Mouse (Mus musculus) large intestine, adult 2 months (tissue): ENCODE measurements around the gene Dlgap1. TPM values are rescaled to one million over a fixed set of nuclear protein-coding genes. Genes with fewer than 3 reads are reported as not detected.

Experiments used
- DNase-seq: peaks from one replicate; pipeline ENCODE4 v3.0.0-alpha.2; 2012; ENCODE audit warnings: low read depth, low spot score
- WGBS: fragments of 180-500 bp; shearing (Covaris S2); methylation state at CpG from one replicate; pipeline ENCODE4 v1.1.7; 2018; 5-methylcytosine and 5-hydroxymethylcytosine counted together
- polyA plus RNA-seq: library from polyadenylated mRNA; depleted of rRNA; stranded (reverse); fragments of >200 nt; gene quantifications from 2 replicates; pipeline ENCODE4 v1.2.3, GENCODE M21; 2012

Dlgap1 gene
- polyA plus RNA-seq, 1 experiment: 0.45 TPM

GRCm38 (mm10) chr17:70169831-70170230, 201.0 kb downstream of the Dlgap1 start:
- no peak for DNase-seq
- 88% methylated on average over 2 of the region's 2 CpGs for WGBS

DNA sequence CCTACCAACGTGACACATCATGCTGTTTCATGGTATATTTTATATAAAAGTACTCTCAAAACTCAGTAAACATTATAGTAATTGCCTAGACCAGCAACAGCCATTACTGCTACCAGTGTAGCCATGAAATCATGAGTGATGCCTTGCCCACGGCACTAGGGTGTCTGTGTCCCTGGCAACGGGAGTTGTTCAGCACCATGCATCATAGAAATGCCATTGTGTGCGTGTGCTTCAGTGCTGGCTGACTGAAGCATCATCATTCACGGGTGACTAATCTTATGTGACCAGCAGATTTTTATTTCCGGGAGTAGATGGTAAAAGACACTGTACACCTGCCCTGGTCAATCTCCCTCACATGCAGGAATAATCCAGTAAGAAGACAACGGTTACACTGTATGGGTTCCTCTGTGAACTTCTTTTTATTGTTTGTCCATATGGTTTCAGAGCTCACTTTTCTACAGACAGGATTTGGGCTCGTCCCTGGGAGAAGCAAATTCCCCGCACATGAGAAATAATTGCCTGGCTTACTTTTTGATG, 203.7 kb downstream of the Dlgap1 start:
- no peak for DNase-seq
- WGBS: 83% methylated on average over 9 of the region's 9 CpGs

DNA sequence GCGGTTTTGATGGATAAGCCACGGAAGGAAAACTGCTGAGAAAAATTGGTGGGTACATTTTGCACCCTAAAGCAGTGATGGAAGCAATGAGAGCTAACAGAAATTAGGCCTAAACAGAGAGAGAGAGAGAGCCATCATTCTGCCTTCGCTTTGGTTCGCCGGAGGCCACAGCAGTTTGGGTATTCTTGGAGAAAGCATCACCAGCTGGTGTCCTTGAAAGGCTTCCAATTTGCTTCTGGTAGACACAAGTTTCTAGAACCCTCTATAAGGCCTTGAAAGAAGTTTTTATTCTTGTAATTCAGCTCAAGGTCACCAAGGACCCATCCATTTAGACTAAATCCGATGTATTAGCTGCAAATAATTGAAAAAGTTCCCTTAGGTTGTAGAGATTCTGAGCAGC, 205.0 kb downstream of the Dlgap1 start:
- 82% methylated on average over 6 of the region's 6 CpGs for whole genome bisulfite sequencing
- DNase-seq: no peak

- WGBS: 74% methylated on average over 6 of the region's 6 CpGs
- DNase-seq: no peak
These were observed 222.4 kb downstream of the Dlgap1 start for GRCm38 (mm10) chr17:70191228-70191627.

GRCm38 (mm10) chr17:70222891-70223290, 254.0 kb downstream of the Dlgap1 start:
- DNase-seq: no peak
- WGBS: 21% methylated on average over 3 of the region's 3 CpGs

DNA sequence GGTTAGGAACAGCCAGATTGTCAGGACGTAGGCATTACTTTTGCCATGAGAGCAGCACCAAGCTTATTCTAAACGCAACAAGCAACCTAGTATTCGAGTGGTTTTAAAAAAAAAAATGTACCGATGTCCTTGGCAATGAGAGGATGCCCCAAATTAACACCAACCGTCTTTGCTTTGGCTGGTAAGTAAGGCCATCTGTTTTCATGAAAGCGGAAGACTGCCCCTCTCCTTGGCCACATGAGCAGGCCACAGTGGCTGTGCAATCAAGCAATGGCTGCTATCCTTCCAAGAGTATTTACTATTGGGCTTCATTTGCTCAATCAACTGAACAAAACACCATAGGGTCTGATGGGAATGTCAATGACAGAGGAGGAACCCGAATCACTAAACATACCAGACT, 278.5 kb downstream of the Dlgap1 start:
- DNase-seq: no peak
- 78% methylated on average over 7 of the region's 7 CpGs for WGBS

DNA sequence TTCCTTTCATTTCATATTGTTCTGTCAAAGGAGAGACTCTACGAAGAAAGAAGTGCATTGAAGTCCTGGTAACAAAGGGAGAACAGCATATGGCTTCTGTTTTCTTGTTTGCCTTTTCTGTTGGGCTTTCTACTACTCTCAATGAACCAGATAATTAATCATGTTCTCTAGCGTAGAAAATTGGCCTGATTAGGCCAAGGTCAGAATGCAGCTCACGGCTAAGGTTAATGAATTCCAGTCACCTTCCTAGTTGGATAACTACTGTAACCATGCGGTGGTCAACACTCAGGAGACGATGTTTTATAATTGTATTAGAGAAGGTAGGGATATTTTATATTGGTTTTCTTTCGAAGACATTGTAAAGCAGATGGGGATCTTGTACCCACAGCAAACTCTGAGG, 279.4 kb downstream of the Dlgap1 start:
- no peak for DNase-seq
- WGBS: 80% methylated on average over 6 of the region's 6 CpGs

DNA sequence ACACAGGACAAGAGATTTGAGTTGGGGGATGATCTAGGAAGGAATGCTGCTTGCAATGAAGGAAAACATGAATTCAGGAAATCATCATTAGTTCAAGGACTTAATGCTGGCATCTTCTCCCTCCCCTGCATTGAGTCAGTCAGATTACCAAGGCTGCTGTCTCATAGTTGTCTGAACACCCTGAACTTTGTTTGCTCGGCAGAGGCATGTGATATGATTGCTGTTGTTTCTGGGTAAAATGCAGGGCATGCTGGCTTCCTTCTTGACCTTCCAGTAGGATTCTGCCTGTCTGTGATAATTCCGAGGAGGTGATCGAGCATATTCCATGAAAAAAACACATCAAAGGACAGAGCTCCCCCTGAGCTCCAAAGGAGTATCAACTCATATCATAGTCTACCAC, 283.6 kb downstream of the Dlgap1 start:
- DNase-seq: no peak
- 70% methylated on average over 3 of the region's 3 CpGs for WGBS

DNA sequence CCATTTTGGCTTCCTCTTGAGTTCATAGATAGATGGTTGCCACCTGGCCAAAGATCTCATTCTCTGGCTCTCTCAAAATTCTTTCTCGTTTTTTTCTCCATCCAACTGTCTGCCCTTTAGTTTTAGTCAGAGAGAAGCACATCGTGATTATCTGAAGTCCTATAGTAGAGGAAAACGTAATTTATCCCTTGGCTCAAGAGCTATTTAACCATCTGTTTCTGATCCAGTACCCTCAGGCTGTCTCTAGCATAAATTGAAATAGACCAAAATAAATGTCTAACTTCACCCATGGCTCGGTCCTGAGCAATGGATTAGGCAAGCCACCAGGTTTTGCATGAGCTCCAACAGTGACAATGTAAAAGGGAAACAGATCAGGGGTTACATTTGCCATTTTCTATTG, 287.5 kb downstream of the Dlgap1 start:
- 58% methylated on average over 4 of the region's 4 CpGs for WGBS
- no peak for DNase-seq

- no peak for DNase-seq
- WGBS: 82% methylated on average over 3 of the region's 3 CpGs
These were observed 294.3 kb downstream of the Dlgap1 start for GRCm38 (mm10) chr17:70263156-70263555.

GRCm38 (mm10) chr17:70272125-70272524, 303.3 kb downstream of the Dlgap1 start:
- DNase-seq: no peak
- 61% methylated on average over 2 of the region's 2 CpGs for WGBS

- no peak for DNase-seq
- 86% methylated on average over 2 of the region's 2 CpGs for WGBS
These were observed 318.8 kb downstream of the Dlgap1 start for GRCm38 (mm10) chr17:70287708-70288107.

GRCm38 (mm10) chr17:70294106-70294505, 325.2 kb downstream of the Dlgap1 start:
- DNase-seq: no peak
- 79% methylated on average over 7 of the region's 7 CpGs for WGBS

GRCm38 (mm10) chr17:70301941-70302478, 333.1 kb downstream of the Dlgap1 start:
- 65% methylated on average over 9 of the region's 9 CpGs for WGBS

GRCm38 (mm10) chr17:70302656-70303055, 333.8 kb downstream of the Dlgap1 start:
- WGBS: 62% methylated on average over 2 of the region's 2 CpGs
- no peak for DNase-seq

More at GRCm38 (mm10) chr17:70301941-70302478, 333.1 kb downstream of the Dlgap1 start:
- DNase-seq: no peak

GRCm38 (mm10) chr17:70305021-70305420, 336.1 kb downstream of the Dlgap1 start:
- DNase-seq: no peak
- 72% methylated on average over 5 of the region's 5 CpGs for WGBS

DNA sequence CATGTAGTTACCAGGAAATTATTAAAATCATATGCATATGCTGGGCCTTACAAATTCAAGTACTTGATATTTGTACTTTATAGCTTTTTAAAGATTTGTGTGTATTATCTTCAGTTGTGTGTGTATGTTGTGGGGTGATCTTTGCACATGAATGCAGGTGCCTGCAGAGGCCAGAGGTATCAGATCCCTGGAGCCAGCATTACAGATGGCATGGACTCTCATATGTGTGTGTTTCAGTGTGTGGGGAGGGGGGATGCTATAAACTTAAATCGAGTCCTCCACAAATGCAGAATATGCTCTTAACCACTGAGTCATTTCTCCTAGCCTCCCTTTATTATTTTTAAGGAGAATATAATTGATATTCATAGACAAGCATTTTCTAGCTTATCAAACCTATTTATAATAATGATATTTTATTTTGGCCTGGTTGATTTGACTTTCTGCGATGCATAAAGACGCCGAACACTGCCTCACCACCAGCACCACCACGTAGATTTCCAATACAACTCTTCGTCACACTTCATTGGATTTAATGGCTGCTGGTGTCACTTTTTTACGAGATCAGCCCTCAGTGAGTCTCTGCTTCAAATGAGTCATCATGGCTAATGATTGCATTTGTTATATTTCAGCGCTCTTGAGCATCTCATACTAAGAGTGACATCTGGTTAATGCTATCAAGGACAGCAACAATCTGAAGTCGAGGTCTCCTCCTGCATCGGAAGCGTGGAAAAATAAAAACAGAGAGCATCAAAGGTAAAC, 338.7 kb downstream of the Dlgap1 start:
- no peak for DNase-seq
- WGBS: 62% methylated on average over 11 of the region's 11 CpGs

DNA sequence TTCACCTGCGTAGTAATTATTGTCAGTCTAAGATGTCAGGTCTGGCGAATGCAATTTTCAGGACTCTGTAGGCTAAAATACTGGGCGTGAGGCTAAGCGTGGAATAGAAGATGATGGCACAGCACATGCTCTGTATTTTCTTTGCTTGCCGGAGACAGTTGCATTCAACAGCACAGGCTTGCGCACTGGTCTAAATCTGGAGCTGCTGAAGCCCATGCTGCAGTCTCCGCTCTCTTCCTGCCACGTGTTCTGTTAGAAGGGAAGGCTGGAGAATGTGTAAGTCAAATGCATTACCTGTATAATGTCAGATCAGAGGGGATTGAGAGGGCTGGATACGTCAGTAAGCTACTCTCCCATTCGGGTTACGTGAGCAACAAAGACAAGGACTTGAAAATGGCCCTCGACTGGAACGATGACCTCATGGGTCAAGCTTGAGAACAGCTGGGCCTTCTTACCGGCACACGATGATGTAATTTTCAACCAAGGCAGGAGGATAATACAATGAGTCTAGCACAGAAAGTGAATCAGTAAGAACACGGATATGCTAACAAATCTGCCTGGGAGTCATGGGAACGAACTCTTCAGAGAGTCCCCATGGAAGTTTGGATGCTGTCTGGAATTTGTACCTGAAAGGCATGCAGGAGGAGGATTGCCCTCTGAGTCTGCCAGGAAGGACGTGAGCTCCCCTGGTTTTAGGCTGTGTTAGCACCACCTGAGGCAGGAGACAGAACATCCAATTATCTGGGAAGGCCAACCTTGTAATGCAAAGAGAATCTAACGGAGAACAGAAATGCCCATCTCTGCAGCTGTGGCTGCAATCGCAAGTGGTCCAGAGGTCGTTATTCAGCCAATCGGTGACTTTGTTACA, 339.7 kb downstream of the Dlgap1 start:
- no peak for DNase-seq
- WGBS: 69% methylated on average over 22 of the region's 22 CpGs

DNA sequence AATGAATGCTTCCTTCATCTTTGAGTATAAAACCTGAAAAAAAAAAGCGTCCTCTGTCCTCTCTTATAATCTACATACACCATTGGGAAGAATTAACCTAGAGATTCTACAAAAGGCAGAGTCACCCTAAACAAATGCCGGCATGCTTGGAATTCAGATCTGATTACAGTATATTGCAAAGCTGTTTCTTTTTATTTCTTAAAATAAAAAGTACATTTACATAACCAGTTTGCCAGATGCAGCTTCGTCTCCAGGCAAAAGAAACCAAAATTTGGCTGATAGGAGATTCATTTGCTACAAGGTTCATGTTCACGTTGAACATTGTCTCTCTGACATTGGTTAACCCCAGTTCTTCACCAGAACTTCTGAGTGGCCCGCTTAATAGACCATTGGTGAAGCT, 347.5 kb downstream of the Dlgap1 start:
- WGBS: 73% methylated on average over 5 of the region's 5 CpGs
- no peak for DNase-seq

DNA sequence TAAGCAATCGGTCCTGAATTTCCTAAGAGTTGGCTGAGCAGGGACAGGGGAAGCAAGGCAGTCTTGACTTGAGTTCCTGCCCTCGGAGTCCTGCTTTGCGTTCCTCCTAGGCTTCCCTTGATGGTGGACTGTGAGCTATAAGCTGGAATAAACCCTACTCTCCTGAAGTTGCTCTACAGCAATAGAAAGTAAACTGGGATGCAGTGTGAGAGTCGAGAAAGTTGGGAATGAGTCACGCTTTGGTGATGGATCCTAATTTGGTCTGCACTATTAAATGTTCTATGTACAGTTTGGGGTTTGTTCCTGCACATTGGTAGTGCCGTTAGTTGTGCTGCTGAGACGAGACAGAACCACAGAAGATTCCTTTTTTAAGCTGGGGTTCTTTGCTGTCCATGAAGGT, 348.9 kb downstream of the Dlgap1 start:
- 79% methylated on average over 7 of the region's 7 CpGs for WGBS
- no peak for DNase-seq
